ENCODE assay signal across 15 mouse cellular contexts in the genomic region with DNA sequence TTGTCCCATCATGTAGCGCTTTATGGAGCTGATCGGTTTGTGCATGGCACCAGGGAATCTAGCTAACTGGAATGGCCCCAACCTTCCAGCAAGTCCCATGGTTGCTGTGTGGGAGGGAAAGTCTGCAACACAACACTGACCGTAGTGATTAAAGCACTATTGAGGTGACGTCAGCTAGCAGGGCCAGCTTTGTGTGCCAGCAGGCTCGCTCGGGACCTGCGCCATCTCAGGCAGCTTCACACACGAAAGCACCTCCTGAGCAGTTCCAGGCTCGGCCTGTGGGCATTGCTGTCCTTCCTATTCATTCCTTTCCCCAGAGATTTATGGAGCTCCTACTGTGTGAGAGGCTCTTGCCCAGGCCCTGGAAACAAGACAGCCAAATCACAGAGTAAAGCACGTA. TPM values are rescaled to one million over a fixed set of nuclear protein-coding genes. Genes with fewer than 3 reads are reported as not detected.
DNase-seq lines count a peak whose midpoint lies in the region; ATAC-seq and TF ChIP-seq lines count a peak whose summit lies in the region.
"Had no signal": no experiment of that assay in that cellular context is flagged by ENCODE, and none has a peak within 500 bp of the region (broad histone marks: within the 10 kb centered on the region; RNA-seq: fewer than 3 reads in every experiment).

No protein-coding gene starts in this region.

- no peak overlapping the region for H3K4me2 ChIP-seq in hindbrain, embryonic 14.5 days (replicated peaks)
- H3K4me2 ChIP-seq in hindbrain, embryonic 12.5 days (replicated peaks), result no peak overlapping the region
- no peak overlapping the region for H3K4me2 ChIP-seq in midbrain, postnatal 0 days (ENCODE audit: low read depth, low read length, poor library complexity, severe bottlenecking)
- H3K4me2 ChIP-seq in midbrain, embryonic 13.5 days (replicated peaks), result no peak overlapping the region
- H3K4me2 ChIP-seq in neural tube, embryonic 13.5 days, result no peak overlapping the region
- H3K4me2 ChIP-seq: hindbrain, embryonic 15.5 days; limb, embryonic 15.5 days; midbrain, embryonic 15.5 days had no signal

- H3K4me3 ChIP-seq in hindbrain, embryonic 14.5 days (replicated peaks; ENCODE audit: low read length), result no peak overlapping the region
- no peak overlapping the region for H3K4me3 ChIP-seq in hindbrain, embryonic 12.5 days
- no peak overlapping the region for H3K4me3 ChIP-seq in midbrain, postnatal 0 days (ENCODE audit: low read depth, low read length)
- no peak overlapping the region for H3K4me3 ChIP-seq in midbrain, embryonic 13.5 days (replicated peaks)
- H3K4me3 ChIP-seq in neural tube, embryonic 13.5 days, result no peak overlapping the region
- H3K4me3 ChIP-seq in lung, adult 2 months (replicated peaks; ENCODE audit: extremely low read depth, low read depth, low read length), result no peak overlapping the region
- H3K4me3 ChIP-seq: hindbrain, embryonic 15.5 days; limb, embryonic 15.5 days; midbrain, embryonic 15.5 days had no signal

- TF ChIP-seq POLR2A in lung, adult 2 months (IDR thresholded peaks at IDR 0.05; ENCODE audit: borderline replicate concordance, extremely low read depth, low read depth, low read length), result no peak

- no peak for ATAC-seq in cerebellum, adult (ENCODE audit: insufficient number of reproducible peaks, low FRiP score, low TSS enrichment)
- 0 out of 2 replicates have a peak, but pooled peaks have one; percentile 17 for ATAC-seq in hindbrain, embryonic 14.5 days (ENCODE audit: low FRiP score)
- ATAC-seq in hindbrain, embryonic 12.5 days (ENCODE audit: low FRiP score), result no peak
- no peak for ATAC-seq in midbrain, postnatal 0 days (ENCODE audit: low FRiP score)
- ATAC-seq in midbrain, embryonic 13.5 days, result no peak
- peak; percentile 67 for ATAC-seq in neural tube, embryonic 13.5 days (ENCODE audit: low read depth)
- ATAC-seq: lung, postnatal 0 days; midbrain, embryonic 15.5 days had no signal

- no peak overlapping the region for H3K27ac ChIP-seq in hindbrain, embryonic 14.5 days
- H3K27ac ChIP-seq in hindbrain, embryonic 12.5 days, result no peak overlapping the region
- H3K27ac ChIP-seq in midbrain, postnatal 0 days (ENCODE audit: low read depth, low read length), result no peak overlapping the region
- H3K27ac ChIP-seq in midbrain, embryonic 13.5 days, result no peak overlapping the region
- no peak overlapping the region for H3K27ac ChIP-seq in neural tube, embryonic 13.5 days (replicated peaks)
- H3K27ac ChIP-seq: hindbrain, embryonic 15.5 days; limb, embryonic 15.5 days; midbrain, embryonic 15.5 days had no signal

- H3K9me3 ChIP-seq in hindbrain, embryonic 14.5 days (ENCODE audit: control insufficient read depth, low read length), result no peaks in the 10 kb centered on the region
- no peaks in the 10 kb centered on the region for H3K9me3 ChIP-seq in hindbrain, embryonic 12.5 days (replicated peaks)
- no peaks in the 10 kb centered on the region for H3K9me3 ChIP-seq in midbrain, postnatal 0 days (ENCODE audit: low read length)
- H3K9me3 ChIP-seq in midbrain, embryonic 13.5 days, result no peaks in the 10 kb centered on the region
- H3K9me3 ChIP-seq in neural tube, embryonic 13.5 days, result no peaks in the 10 kb centered on the region
- H3K9me3 ChIP-seq: G1E; hindbrain, embryonic 15.5 days; limb, embryonic 15.5 days; midbrain, embryonic 15.5 days had no signal

- H3K4me1 ChIP-seq in hindbrain, embryonic 14.5 days (replicated peaks; ENCODE audit: control insufficient read depth, insufficient read depth, low read length), result peaks cover 5% of the 10 kb centered on the region; the same call in 1 of the 2 replicates
- H3K4me1 ChIP-seq in hindbrain, embryonic 12.5 days, result peaks cover 8% of the 10 kb centered on the region; the same call in 1 of the 2 replicates
- 0 out of 2 replicates have a peak, but pooled peaks cover 4% of the 10 kb centered on the region for H3K4me1 ChIP-seq in midbrain, postnatal 0 days (ENCODE audit: insufficient read depth, low read length)
- H3K4me1 ChIP-seq in midbrain, embryonic 13.5 days (replicated peaks), result peaks cover 11% of the 10 kb centered on the region
- peaks cover 28% of the 10 kb centered on the region for H3K4me1 ChIP-seq in neural tube, embryonic 13.5 days (replicated peaks)
- H3K4me1 ChIP-seq in lung, adult 2 months (ENCODE audit: control insufficient read depth, insufficient read depth, low read length), result no peaks in the 10 kb centered on the region

- TF ChIP-seq CTCF in midbrain, postnatal 0 days (IDR thresholded peaks at IDR 0.05), result no peak
- TF ChIP-seq CTCF in lung, adult 2 months (IDR thresholded peaks at IDR 0.05; ENCODE audit: insufficient read depth, low read length), result no peak

- H3K36me3 ChIP-seq in hindbrain, embryonic 14.5 days (replicated peaks; ENCODE audit: control insufficient read depth, insufficient read depth), result no peaks in the 10 kb centered on the region
- H3K36me3 ChIP-seq in hindbrain, embryonic 12.5 days, result no peaks in the 10 kb centered on the region
- H3K36me3 ChIP-seq in midbrain, postnatal 0 days (ENCODE audit: insufficient read depth, low read length), result no peaks in the 10 kb centered on the region
- H3K36me3 ChIP-seq in midbrain, embryonic 13.5 days, result no peaks in the 10 kb centered on the region
- no peaks in the 10 kb centered on the region for H3K36me3 ChIP-seq in neural tube, embryonic 13.5 days
- H3K36me3 ChIP-seq: G1E; hindbrain, embryonic 15.5 days; limb, embryonic 15.5 days; midbrain, embryonic 15.5 days had no signal

- no peak overlapping the region for H3K9ac ChIP-seq in hindbrain, embryonic 14.5 days
- no peak overlapping the region for H3K9ac ChIP-seq in hindbrain, embryonic 12.5 days
- H3K9ac ChIP-seq in midbrain, postnatal 0 days (replicated peaks; ENCODE audit: low read length, poor library complexity, severe bottlenecking), result no peak overlapping the region
- no peak overlapping the region for H3K9ac ChIP-seq in midbrain, embryonic 13.5 days (replicated peaks)
- no peak overlapping the region for H3K9ac ChIP-seq in neural tube, embryonic 13.5 days
- H3K9ac ChIP-seq: hindbrain, embryonic 15.5 days; limb, embryonic 15.5 days; midbrain, embryonic 15.5 days had no signal

- DNase-seq in cerebellum, adult 18-20 months, result peak; percentile 50 to 54
- no peak for DNase-seq in hindbrain, embryonic 14.5 days (ENCODE audit: low spot score)
- peak; percentile 28 for DNase-seq in midbrain, postnatal 0 days (ENCODE audit: low spot score)
- no peak for DNase-seq in lung, adult 2 months
- DNase-seq: gastrocnemius, postnatal 14 days; layer of hippocampus, postnatal 36 days had no signal

- WGBS in hindbrain, embryonic 14.5 days, result 53% methylated on average over 10 of the region's 10 CpGs
- WGBS in hindbrain, embryonic 12.5 days, result 70% methylated on average over 10 of the region's 10 CpGs
- WGBS in midbrain, postnatal 0 days, result 59% methylated on average over 10 of the region's 10 CpGs
- 51% methylated on average over 10 of the region's 10 CpGs for WGBS in midbrain, embryonic 13.5 days
- WGBS in neural tube, embryonic 13.5 days, result 23% methylated on average over 10 of the region's 10 CpGs
- 74% methylated on average over 10 of the region's 10 CpGs for WGBS in lung, adult 2 months

- H3K27me3 ChIP-seq in hindbrain, embryonic 14.5 days (ENCODE audit: control insufficient read depth, insufficient read depth, low read length), result no peaks in the 10 kb centered on the region
- H3K27me3 ChIP-seq in hindbrain, embryonic 12.5 days, result 0 out of 2 replicates have a peak, but pooled peaks cover 6% of the 10 kb centered on the region
- H3K27me3 ChIP-seq in midbrain, postnatal 0 days (ENCODE audit: insufficient read depth, low read length), result no peaks in the 10 kb centered on the region
- no peaks in the 10 kb centered on the region for H3K27me3 ChIP-seq in midbrain, embryonic 13.5 days
- no peaks in the 10 kb centered on the region for H3K27me3 ChIP-seq in neural tube, embryonic 13.5 days
- H3K27me3 ChIP-seq: hindbrain, embryonic 15.5 days; limb, embryonic 15.5 days; midbrain, embryonic 15.5 days had no signal

RNA-seq across cellular contexts. Expression of gene Tnrc6c, which starts 10.8 kb away (rescaled TPM):
- 23.4 and 25.1 TPM in 2 replicates for polyA plus RNA-seq in hindbrain, embryonic 14.5 days (2014; fragmentation: Nextera tagmentation; extraction: Ambion mirVana)
- polyA plus RNA-seq in hindbrain, embryonic 12.5 days (2016; fragmentation: Nextera tagmentation; extraction: Ambion mirVana), result 26.3 and 28.3 TPM in 2 replicates
- 78.4 and 79.8 TPM in 2 replicates for total RNA-seq in midbrain, postnatal 0 days (2014; rRNA removed)
- polyA plus RNA-seq in midbrain, postnatal 0 days (2015; fragmentation: Nextera tagmentation; extraction: Ambion mirVana), result 22.8 and 26.5 TPM in 2 replicates
- 30.3 and 31.7 TPM in 2 replicates for polyA plus RNA-seq in midbrain, embryonic 13.5 days (2015; fragmentation: Nextera tagmentation; extraction: Ambion mirVana)
- 24.9 and 26.5 TPM in 2 replicates for polyA plus RNA-seq in neural tube, embryonic 13.5 days (2015; fragmentation: Nextera tagmentation; extraction: Ambion mirVana)
- 21.3 and 22.4 TPM in 2 replicates for polyA plus RNA-seq in lung, adult 2 months (2012; rRNA removed)

Comparison
In these comparisons a context has a peak if more than half of its experiments do, and no peak if none do; other contexts are left out.
1. ATAC-seq: peak in hindbrain, embryonic 14.5 days (single experiment) and neural tube, embryonic 13.5 days (single experiment); none in cerebellum, adult (single experiment), hindbrain, embryonic 12.5 days (single experiment), midbrain, postnatal 0 days (single experiment) and midbrain, embryonic 13.5 days (single experiment).
2. DNase-seq: peak in cerebellum, adult 18-20 months (2 of 2) and midbrain, postnatal 0 days (single experiment); none in hindbrain, embryonic 14.5 days (single experiment) and lung, adult 2 months (single experiment).